Mouse (Mus musculus) kidney, embryonic 14.5 days (tissue): Measurements from ENCODE around the gene Mef2b. TPM values are rescaled to one million over a fixed set of nuclear protein-coding genes. Genes with fewer than 3 reads are reported as not detected.

Experiments
- ATAC-seq: fragments of 200-750 bp; cut with Nextera tagmentation; 2 replicates; pipeline ENCODE4 v1.8.0; 2017; ENCODE audit warnings: moderate number of reproducible peaks, mild to moderate bottlenecking, moderate TSS enrichment, moderate library complexity; ENCODE audit not compliant: low FRiP score, low TSS enrichment
- H3K27ac ChIP-seq: fragments of 300-500 bp; sonication (generic); 2 replicates; pipeline ENCODE4 v1.5.1; 2014; ENCODE audit warnings: low read depth, mild to moderate bottlenecking, low read length, moderate library complexity, mixed read lengths
- H3K27me3 ChIP-seq: fragments of 300-500 bp; sonication (generic); 2 replicates; pipeline ENCODE4 v1.6.1; 2014; ENCODE audit warnings: mild to moderate bottlenecking, low read length; ENCODE audit not compliant: control insufficient read depth, insufficient read depth
- H3K36me3 ChIP-seq: fragments of 300-500 bp; sonication (generic); 2 replicates; pipeline ENCODE4 v1.6.1; 2014; ENCODE audit warnings: low read length, mixed read lengths; ENCODE audit not compliant: control insufficient read depth, insufficient read depth
- H3K4me1 ChIP-seq: fragments of 300-500 bp; sonication (generic); 2 replicates; pipeline ENCODE4 v1.6.1; 2014; ENCODE audit warnings: low read length, mixed read lengths; ENCODE audit not compliant: control insufficient read depth, insufficient read depth
- H3K4me2 ChIP-seq: fragments of 300-500 bp; sonication (generic); replicated peaks from 2 replicates; pipeline ENCODE4 v1.6.1; 2014; ENCODE audit warnings: low read depth, mild to moderate bottlenecking, low read length
- H3K4me3 ChIP-seq: fragments of 300-500 bp; sonication (generic); 2 replicates; pipeline ENCODE4 v1.5.1; 2014; ENCODE audit warnings: mild to moderate bottlenecking, low read length
- H3K9ac ChIP-seq: fragments of 300-500 bp; sonication (generic); 2 replicates; pipeline ENCODE4 v1.6.1; 2014; ENCODE audit warnings: low read depth, mild to moderate bottlenecking, low read length, moderate library complexity
- H3K9me3 ChIP-seq: fragments of 300-500 bp; sonication (generic); 2 replicates; pipeline ENCODE4 v1.6.1; 2016; ENCODE audit warnings: low read length; ENCODE audit not compliant: control insufficient read depth
- WGBS: fragments of 180-500 bp; shearing (Covaris S2); extraction: QIAGEN DNeasy Blood & Tissue Kit; methylation state at CpG from one replicate; pipeline ENCODE4 v1.1.7; 2014; 5-methylcytosine and 5-hydroxymethylcytosine counted together
- polyA plus RNA-seq: library from polyadenylated mRNA; unstranded; fragments of >200 nt; fragmentation: Nextera tagmentation; extraction: Ambion mirVana; gene quantifications from 2 replicates; pipeline ENCODE4 v1.2.1, GENCODE M21; 2014

Gene Mef2b
- polyA plus RNA-seq, 1 experiment from 2014 or later, result 0.97 TPM

- H3K9ac ChIP-seq, result no peak overlapping the region
- peak overlapping the region; percentile 3; the same call in 1 of the 2 replicates for H3K4me3 ChIP-seq
- ATAC-seq, result no peak
- H3K27ac ChIP-seq, result no peak overlapping the region
- no peaks in the 10 kb centered on the region for H3K36me3 ChIP-seq
- WGBS, result 8% methylated on average over 43 of the region's 43 CpGs
- peaks cover 69% of the 10 kb centered on the region for H3K27me3 ChIP-seq
- H3K4me2 ChIP-seq, result no peak overlapping the region
- no peaks in the 10 kb centered on the region for H3K4me1 ChIP-seq
- no peaks in the 10 kb centered on the region for H3K9me3 ChIP-seq
Observed at GRCm38 (mm10) chr8:70112401-70113016, 27.0 kb upstream of the Mef2b start.

GRCm38 (mm10) chr8:70114488-70114887, 25.0 kb upstream of the Mef2b start:
- H3K4me1 ChIP-seq, result no peaks in the 10 kb centered on the region
- H3K9me3 ChIP-seq, result no peaks in the 10 kb centered on the region
- H3K4me2 ChIP-seq, result no peak overlapping the region
- no peak overlapping the region for H3K4me3 ChIP-seq
- no peak for ATAC-seq
- H3K27me3 ChIP-seq, result peaks cover 82% of the 10 kb centered on the region
- WGBS, result 21% methylated on average over 6 of the region's 6 CpGs
- H3K36me3 ChIP-seq, result no peaks in the 10 kb centered on the region
- no peak overlapping the region for H3K9ac ChIP-seq
- H3K27ac ChIP-seq, result no peak overlapping the region

GRCm38 (mm10) chr8:70114892-70115291, 24.6 kb upstream of the Mef2b start:
- no peak overlapping the region for H3K4me2 ChIP-seq
- no peak overlapping the region for H3K27ac ChIP-seq
- H3K27me3 ChIP-seq, result peaks cover 86% of the 10 kb centered on the region
- H3K4me1 ChIP-seq, result no peaks in the 10 kb centered on the region
- no peak overlapping the region for H3K9ac ChIP-seq
- H3K36me3 ChIP-seq, result no peaks in the 10 kb centered on the region
- 69% methylated on average over 13 of the region's 13 CpGs for WGBS
- H3K9me3 ChIP-seq, result no peaks in the 10 kb centered on the region
- no peak overlapping the region for H3K4me3 ChIP-seq
- ATAC-seq, result no peak

- no peak for ATAC-seq
- no peaks in the 10 kb centered on the region for H3K36me3 ChIP-seq
- WGBS, result 9% methylated on average over 9 of the region's 9 CpGs
- no peak overlapping the region for H3K9ac ChIP-seq
- no peaks in the 10 kb centered on the region for H3K9me3 ChIP-seq
- H3K4me1 ChIP-seq, result no peaks in the 10 kb centered on the region
- H3K27ac ChIP-seq, result no peak overlapping the region
- H3K4me3 ChIP-seq, result no peak overlapping the region
- H3K27me3 ChIP-seq, result peaks cover 65% of the 10 kb centered on the region
- no peak overlapping the region for H3K4me2 ChIP-seq
Observed at GRCm38 (mm10) chr8:70117611-70118010, 21.9 kb upstream of the Mef2b start.

DNA sequence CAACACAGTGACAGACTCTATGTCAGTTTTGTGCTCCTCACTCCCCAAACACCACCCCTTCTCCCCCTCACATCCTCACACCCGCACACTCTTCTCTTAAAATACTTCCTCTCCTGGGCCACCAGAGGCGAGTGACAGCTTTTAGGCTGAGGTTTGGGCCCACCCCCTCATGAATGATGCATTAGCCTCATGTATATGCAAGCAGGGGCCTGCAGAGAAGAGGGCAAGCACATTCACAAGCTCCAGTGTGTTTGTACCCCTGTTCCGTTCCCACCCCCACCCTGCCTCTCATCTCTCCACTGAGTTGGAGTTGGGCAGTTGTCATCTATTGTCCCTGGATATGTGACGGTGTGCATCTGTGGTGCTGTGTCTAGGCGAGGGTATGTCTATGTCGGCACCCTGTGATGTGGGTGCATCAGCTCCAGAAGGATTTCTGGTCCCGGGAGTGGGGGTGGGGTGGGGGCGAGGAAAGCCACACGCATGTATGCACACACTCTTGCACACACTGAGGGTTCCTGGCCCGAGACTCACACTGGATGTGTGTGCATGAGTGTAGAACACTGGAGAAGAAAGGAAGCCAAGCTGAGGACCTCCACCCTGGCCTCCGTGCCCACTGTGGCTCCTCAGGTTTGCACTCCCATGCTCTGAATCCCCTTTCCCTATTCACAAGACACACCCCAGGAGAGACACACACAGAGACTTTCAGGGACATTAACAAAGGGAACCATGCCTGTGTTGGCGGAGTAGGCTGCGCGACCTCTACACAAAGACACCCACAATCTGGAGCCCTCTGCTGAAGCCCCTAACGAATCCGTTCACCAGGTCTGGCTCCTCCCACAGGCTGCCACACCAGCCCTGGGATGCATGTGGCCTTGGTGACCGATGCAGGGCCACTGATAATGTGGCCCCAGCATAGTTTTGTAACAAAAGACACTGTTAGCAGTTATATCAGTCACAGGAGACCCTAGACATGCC, 20.5 kb upstream of the Mef2b start:
- 12% methylated on average over 17 of the region's 17 CpGs for WGBS
- Histone ChIP-seq H3K27ac (no peak overlapping the region), H3K36me3 (no peaks in the 10 kb centered on the region), H3K9ac (no peak overlapping the region), H3K4me3 (no peak overlapping the region), H3K4me2 (no peak overlapping the region), H3K27me3 (peaks cover 51% of the 10 kb centered on the region), H3K9me3 (no peaks in the 10 kb centered on the region), H3K4me1 (no peaks in the 10 kb centered on the region)
- ATAC-seq, result no peak

DNA sequence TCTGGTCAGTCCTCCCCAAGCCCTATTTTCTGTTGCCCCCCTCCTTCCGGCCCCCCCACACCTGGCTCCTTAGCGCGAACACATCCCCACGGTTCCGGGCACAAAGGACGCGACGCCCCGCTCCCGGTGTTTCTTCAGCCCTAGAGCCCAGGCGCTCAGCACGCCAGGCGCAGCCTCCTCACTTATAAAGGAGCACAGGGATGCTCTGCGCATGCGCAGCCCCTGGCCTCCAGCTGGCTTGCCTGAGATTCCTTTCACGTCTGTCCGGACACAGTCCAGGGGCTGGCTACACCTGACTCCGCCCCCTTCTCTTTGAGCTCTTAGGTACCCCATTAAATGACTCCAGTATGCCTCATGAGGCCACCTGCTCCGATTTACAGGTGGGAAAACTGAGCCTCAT, 18.8 kb upstream of the Mef2b start, which contains the start of gene Ncan:
Ncan (minus strand) TSS at position 207 of the 400 bp plus-strand sequence.
- peak; percentile 88 for ATAC-seq
- no peaks in the 10 kb centered on the region for H3K4me1 ChIP-seq
- H3K9ac ChIP-seq, result 0 out of 2 replicates have a peak within 1 kb of the TSS, but pooled peaks have one; percentile 4
- 2% methylated on average over 19 of the region's 19 CpGs for WGBS
- H3K9me3 ChIP-seq, result no peaks in the 10 kb centered on the region
- peaks cover 41% of the 10 kb centered on the region for H3K27me3 ChIP-seq
- H3K4me3 ChIP-seq, result peak within 1 kb of the TSS; percentile 13
- H3K4me2 ChIP-seq, result peak within 1 kb of the TSS; percentile 30
- H3K36me3 ChIP-seq, result no peaks in the 10 kb centered on the region
- H3K27ac ChIP-seq, result no peak within 1 kb of the TSS

DNA sequence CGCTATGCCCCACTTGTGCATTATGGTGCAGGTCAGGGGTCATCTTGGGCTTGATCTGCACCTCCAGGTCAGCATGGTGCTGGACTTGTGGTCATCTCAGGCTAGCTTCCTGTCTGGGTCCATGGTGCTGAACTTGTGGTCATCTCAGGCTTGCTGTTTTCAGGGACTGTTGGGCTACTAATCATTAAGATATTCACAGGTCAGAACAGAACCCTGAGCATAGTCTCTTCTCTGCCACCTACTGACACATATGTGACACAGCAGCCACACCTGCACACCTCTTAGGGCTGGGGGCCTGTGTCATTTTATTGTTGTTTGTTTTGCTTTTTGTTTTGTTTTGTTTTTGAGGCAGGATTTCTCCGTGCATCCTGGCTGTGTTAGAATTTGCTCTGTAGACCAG, 16.6 kb upstream of the Mef2b start:
- H3K9me3 ChIP-seq, result no peaks in the 10 kb centered on the region
- ATAC-seq, result no peak
- no peaks in the 10 kb centered on the region for H3K4me1 ChIP-seq
- H3K27ac ChIP-seq, result no peak overlapping the region
- 46% methylated on average over 2 of the region's 2 CpGs for WGBS
- peaks cover 30% of the 10 kb centered on the region for H3K27me3 ChIP-seq
- no peak overlapping the region for H3K4me2 ChIP-seq
- H3K4me3 ChIP-seq, result no peak overlapping the region
- no peak overlapping the region for H3K9ac ChIP-seq
- no peaks in the 10 kb centered on the region for H3K36me3 ChIP-seq

DNA sequence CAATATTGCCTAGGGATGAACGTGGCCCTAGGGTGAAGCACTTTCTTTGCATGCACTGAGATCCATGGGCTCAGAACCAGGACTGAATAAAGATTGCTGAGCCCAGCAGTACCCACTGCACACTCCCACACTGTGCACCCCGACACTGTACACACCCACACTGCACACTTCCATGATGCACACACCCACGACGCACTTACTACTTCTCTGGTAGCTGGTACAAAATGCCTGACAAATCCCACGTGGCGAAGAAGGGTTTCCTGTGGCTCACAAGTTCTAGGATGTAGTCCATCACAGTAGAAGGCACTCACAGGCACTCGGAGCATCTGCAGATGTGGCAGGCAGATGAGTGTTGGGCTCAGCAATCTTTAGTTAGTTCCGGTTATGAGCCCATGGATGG, 14.5 kb upstream of the Mef2b start:
- H3K9me3 ChIP-seq, result no peaks in the 10 kb centered on the region
- no peak overlapping the region for H3K4me3 ChIP-seq
- no peak overlapping the region for H3K4me2 ChIP-seq
- no peak overlapping the region for H3K27ac ChIP-seq
- no peak overlapping the region for H3K9ac ChIP-seq
- WGBS, result 62% methylated on average over 8 of the region's 8 CpGs
- H3K4me1 ChIP-seq, result no peaks in the 10 kb centered on the region
- H3K36me3 ChIP-seq, result no peaks in the 10 kb centered on the region
- peaks cover 10% of the 10 kb centered on the region for H3K27me3 ChIP-seq
- ATAC-seq, result no peak

DNA sequence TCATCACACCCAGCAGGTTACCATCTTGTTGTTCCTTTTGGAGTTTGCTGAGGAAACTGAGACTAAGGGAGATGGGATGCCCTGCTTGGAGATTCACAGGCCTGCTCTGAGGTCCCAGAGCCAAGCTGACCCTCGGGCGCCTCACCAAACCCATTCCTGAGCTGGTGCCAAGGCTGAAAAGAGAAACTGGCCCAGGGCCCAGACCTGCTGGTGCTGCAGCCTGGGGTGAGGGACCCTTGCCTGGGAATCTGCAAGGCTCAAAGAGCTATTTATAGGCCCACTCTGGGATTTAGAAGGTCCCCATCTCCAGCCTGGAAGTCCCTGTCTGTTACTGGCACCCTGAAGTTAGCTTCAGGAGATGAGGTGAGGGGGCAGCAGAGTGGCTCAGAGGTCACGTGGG, 11.1 kb upstream of the Mef2b start:
- no peak overlapping the region for H3K4me2 ChIP-seq
- peaks cover 5% of the 10 kb centered on the region for H3K36me3 ChIP-seq
- H3K4me3 ChIP-seq, result no peak overlapping the region
- H3K9ac ChIP-seq, result no peak overlapping the region
- H3K27me3 ChIP-seq, result peaks cover 4% of the 10 kb centered on the region; the same call in 1 of the 2 replicates
- 79% methylated on average over 3 of the region's 3 CpGs for WGBS
- H3K9me3 ChIP-seq, result no peaks in the 10 kb centered on the region
- H3K4me1 ChIP-seq, result 0 out of 2 replicates have a peak, but pooled peaks cover 5% of the 10 kb centered on the region
- no peak for ATAC-seq
- H3K27ac ChIP-seq, result no peak overlapping the region
